Mouse (Mus musculus) stomach, embryonic 14.5 days (tissue): ENCODE results near the gene 4930519P11Rik. TPM values are rescaled to one million over a fixed set of nuclear protein-coding genes. Genes with fewer than 3 reads are reported as not detected.

Experiments
- ATAC-seq: fragments of 200-750 bp; cut with Nextera tagmentation; 2 replicates; pipeline ENCODE4 v1.8.0; 2017; ENCODE audit warnings: low read depth, moderate TSS enrichment; ENCODE audit not compliant: insufficient number of reproducible peaks, insufficient read depth, low FRiP score
- H3K27ac ChIP-seq: fragments of 300-500 bp; sonication (generic); 2 replicates; pipeline ENCODE4 v1.5.1; 2014; ENCODE audit warnings: mild to moderate bottlenecking, low read length, moderate library complexity, mixed read lengths
- H3K27me3 ChIP-seq: fragments of 300-500 bp; sonication (generic); 2 replicates; pipeline ENCODE4 v1.6.1; 2014; ENCODE audit warnings: low read length, control low read depth, mixed read lengths; ENCODE audit not compliant: control insufficient read depth, insufficient read depth
- H3K36me3 ChIP-seq: fragments of 300-500 bp; sonication (generic); 2 replicates; pipeline ENCODE4 v1.6.1; 2014; ENCODE audit warnings: mild to moderate bottlenecking, control low read depth, low read length, moderate library complexity, mixed read lengths; ENCODE audit not compliant: control insufficient read depth, insufficient read depth
- H3K4me1 ChIP-seq: fragments of 300-500 bp; sonication (generic); 2 replicates; pipeline ENCODE4 v1.6.1; 2014; ENCODE audit warnings: low read length, control low read depth, mixed read lengths; ENCODE audit not compliant: control insufficient read depth, insufficient read depth
- H3K4me2 ChIP-seq: fragments of 300-500 bp; sonication (generic); replicated peaks from 2 replicates; pipeline ENCODE4 v1.6.1; 2014; ENCODE audit warnings: low read depth, low read length, control low read depth
- H3K4me3 ChIP-seq: fragments of 300-500 bp; sonication (generic); 2 replicates; pipeline ENCODE4 v1.5.1; 2014; ENCODE audit warnings: low read depth, low read length, control low read depth
- H3K9ac ChIP-seq: fragments of 300-500 bp; sonication (generic); replicated peaks from 2 replicates; pipeline ENCODE4 v1.6.1; 2014; ENCODE audit warnings: low read depth, mild to moderate bottlenecking, control low read depth, low read length, moderate library complexity, mixed read lengths
- H3K9me3 ChIP-seq: fragments of 300-500 bp; sonication (generic); 2 replicates; pipeline ENCODE4 v1.6.1; 2016; ENCODE audit warnings: low read depth, low read length, control low read depth; ENCODE audit not compliant: control insufficient read depth
- WGBS: fragments of 180-500 bp; shearing (Covaris S2); extraction: QIAGEN DNeasy Blood & Tissue Kit; methylation state at CpG from one replicate; pipeline ENCODE4 v1.1.7; 2014; 5-methylcytosine and 5-hydroxymethylcytosine counted together
- polyA plus RNA-seq: library from polyadenylated mRNA; unstranded; fragments of >200 nt; fragmentation: Nextera tagmentation; extraction: Ambion mirVana; gene quantifications from 2 replicates; pipeline ENCODE4 v1.2.1, GENCODE M21; 2014

The 4930519P11Rik gene
- polyA plus RNA-seq, 1 experiment from 2014 or later: not detected

GRCm38 (mm10) chr2:154565562-154565961, 47.7 kb downstream of the 4930519P11Rik start:
- no peak overlapping the region for H3K9ac ChIP-seq
- no peaks in the 10 kb centered on the region for H3K27me3 ChIP-seq
- no peak overlapping the region for H3K4me2 ChIP-seq
- H3K4me3 ChIP-seq: no peak overlapping the region
- H3K9me3 ChIP-seq: no peaks in the 10 kb centered on the region
- H3K36me3 ChIP-seq: peaks cover 15% of the 10 kb centered on the region
- ATAC-seq: no peak
- H3K4me1 ChIP-seq: peaks cover 31% of the 10 kb centered on the region
- 73% methylated on average over 3 of the region's 3 CpGs for WGBS
- no peak overlapping the region for H3K27ac ChIP-seq

GRCm38 (mm10) chr2:154563612-154564170, 49.5 kb downstream of the 4930519P11Rik start:
- Histone ChIP-seq H3K36me3 (peaks cover 16% of the 10 kb centered on the region), H3K27ac (no peak overlapping the region), H3K27me3 (no peaks in the 10 kb centered on the region), H3K9ac (no peak overlapping the region), H3K9me3 (no peaks in the 10 kb centered on the region), H3K4me3 (no peak overlapping the region), H3K4me1 (peaks cover 30% of the 10 kb centered on the region), H3K4me2 (no peak overlapping the region)
- 90% methylated on average over 22 of the region's 22 CpGs for WGBS
- ATAC-seq: no peak

Other genes with a start within 250 kb of the 4930519P11Rik start
- 12.2 and 15.8 TPM in 2 replicates for gene Cdk5rap1, start 240.4 kb downstream of the 4930519P11Rik start, polyA plus RNA-seq
- gene Snta1, start 205.3 kb downstream of the 4930519P11Rik start, polyA plus RNA-seq: 2.4 and 3.1 TPM in 2 replicates
- gene Cbfa2t2, start 177.0 kb downstream of the 4930519P11Rik start, polyA plus RNA-seq: 43.6 and 45.3 TPM in 2 replicates
- gene 1700003F12Rik, start 66.4 kb downstream of the 4930519P11Rik start, polyA plus RNA-seq: 0.77 and 0.91 TPM in 2 replicates
- gene Actl10, start 61.7 kb downstream of the 4930519P11Rik start, polyA plus RNA-seq: 0.17 TPM in 1 of 2 replicates, not detected in the other
- 3.2 and 4.1 TPM in 2 replicates for gene Necab3, start 54.5 kb downstream of the 4930519P11Rik start, polyA plus RNA-seq
- gene E2f1, start 43.5 kb downstream of the 4930519P11Rik start, polyA plus RNA-seq: 7.4 and 9.8 TPM in 2 replicates
- 29.3 and 29.5 TPM in 2 replicates for gene Pxmp4, start 9.7 kb downstream of the 4930519P11Rik start, polyA plus RNA-seq
- gene Zfp341, start 140 bp downstream of the 4930519P11Rik start, polyA plus RNA-seq: 0.80 and 1.0 TPM in 2 replicates
- 18.4 and 19.1 TPM in 2 replicates for gene Chmp4b, start 38.3 kb upstream of the 4930519P11Rik start, polyA plus RNA-seq
- gene Gm14214, start 156.6 kb upstream of the 4930519P11Rik start, polyA plus RNA-seq: not detected in 2 replicates
- 77.4 and 84.1 TPM in 2 replicates for gene Raly, start 177.7 kb upstream of the 4930519P11Rik start, polyA plus RNA-seq
- 0.76 TPM in 1 of 2 replicates, not detected in the other for gene a, start 178.0 kb upstream of the 4930519P11Rik start, polyA plus RNA-seq